Mouse (Mus musculus): ENCODE results near the gene Astn2.

- no peak for TF ChIP-seq POLR2A (IDR thresholded peaks at IDR 0.05; ENCODE audit: insufficient read depth, low read depth, low read length)
- TF ChIP-seq CTCF (IDR thresholded peaks at IDR 0.05; ENCODE audit: insufficient read depth, low read depth, low read length): no peak
These were observed 710.4 kb downstream of the Astn2 start for GRCm38 (mm10) chr4:65694011-65694410.
